Mouse (Mus musculus): ENCODE results near the gene Hes3. TPM values are rescaled to one million over a fixed set of nuclear protein-coding genes. Genes with fewer than 3 reads are reported as not detected.

Gene Hes3
- polyA plus RNA-seq, 2 experiments: 0.03 TPM; not detected in 1

DNA sequence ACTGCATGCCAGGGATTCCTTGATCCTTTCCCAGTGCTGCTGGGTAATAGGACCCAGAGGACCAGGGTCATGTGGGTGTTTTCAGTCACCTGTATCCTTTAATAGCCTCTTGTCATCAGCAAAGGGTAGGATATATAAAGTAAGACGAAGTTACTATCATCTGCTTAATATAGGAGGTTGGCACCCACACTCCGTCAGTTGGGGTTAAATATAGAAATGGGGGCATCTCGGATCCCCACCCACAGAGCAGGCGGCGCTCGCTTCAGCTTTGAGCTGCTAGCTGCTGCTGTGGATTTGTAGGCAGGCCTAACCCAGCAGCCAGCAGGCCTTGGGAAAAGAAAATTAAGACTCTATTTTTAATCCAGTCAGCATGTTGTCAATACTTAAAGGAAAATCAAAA, 45.5 kb downstream of the Hes3 start:
- DNase-seq (ENCODE audit: low spot score): no peak
- TF ChIP-seq POLR2A (IDR thresholded peaks at IDR 0.05; ENCODE audit: borderline replicate concordance, extremely low read depth, insufficient read depth, insufficient read length): no peak
- H3K4me1 ChIP-seq (ENCODE audit: control insufficient read depth, insufficient read depth, low read length): no peaks in the 10 kb centered on the region; the same call in 1 of the 2 replicates
- no peak overlapping the region for H3K9ac ChIP-seq (ENCODE audit: low read depth, low read length, severe bottlenecking)
- no peak overlapping the region for H3K4me3 ChIP-seq (replicated peaks; ENCODE audit: low read length)
- H3K4me2 ChIP-seq (replicated peaks; ENCODE audit: low read depth, low read length, severe bottlenecking): no peak overlapping the region
- no peak overlapping the region for H3K27ac ChIP-seq (replicated peaks; ENCODE audit: low read depth, low read length)
- H3K36me3 ChIP-seq (ENCODE audit: control insufficient read depth, insufficient read depth, low read length): no peaks in the 10 kb centered on the region
- WGBS: 68% methylated on average over 6 of the region's 6 CpGs
- ATAC-seq (ENCODE audit: low FRiP score, low read depth): no peak
- no peaks in the 10 kb centered on the region for H3K27me3 ChIP-seq (ENCODE audit: control insufficient read depth, insufficient read depth, low read length)
- H3K9me3 ChIP-seq (ENCODE audit: control insufficient read depth, low read length): no peaks in the 10 kb centered on the region

DNA sequence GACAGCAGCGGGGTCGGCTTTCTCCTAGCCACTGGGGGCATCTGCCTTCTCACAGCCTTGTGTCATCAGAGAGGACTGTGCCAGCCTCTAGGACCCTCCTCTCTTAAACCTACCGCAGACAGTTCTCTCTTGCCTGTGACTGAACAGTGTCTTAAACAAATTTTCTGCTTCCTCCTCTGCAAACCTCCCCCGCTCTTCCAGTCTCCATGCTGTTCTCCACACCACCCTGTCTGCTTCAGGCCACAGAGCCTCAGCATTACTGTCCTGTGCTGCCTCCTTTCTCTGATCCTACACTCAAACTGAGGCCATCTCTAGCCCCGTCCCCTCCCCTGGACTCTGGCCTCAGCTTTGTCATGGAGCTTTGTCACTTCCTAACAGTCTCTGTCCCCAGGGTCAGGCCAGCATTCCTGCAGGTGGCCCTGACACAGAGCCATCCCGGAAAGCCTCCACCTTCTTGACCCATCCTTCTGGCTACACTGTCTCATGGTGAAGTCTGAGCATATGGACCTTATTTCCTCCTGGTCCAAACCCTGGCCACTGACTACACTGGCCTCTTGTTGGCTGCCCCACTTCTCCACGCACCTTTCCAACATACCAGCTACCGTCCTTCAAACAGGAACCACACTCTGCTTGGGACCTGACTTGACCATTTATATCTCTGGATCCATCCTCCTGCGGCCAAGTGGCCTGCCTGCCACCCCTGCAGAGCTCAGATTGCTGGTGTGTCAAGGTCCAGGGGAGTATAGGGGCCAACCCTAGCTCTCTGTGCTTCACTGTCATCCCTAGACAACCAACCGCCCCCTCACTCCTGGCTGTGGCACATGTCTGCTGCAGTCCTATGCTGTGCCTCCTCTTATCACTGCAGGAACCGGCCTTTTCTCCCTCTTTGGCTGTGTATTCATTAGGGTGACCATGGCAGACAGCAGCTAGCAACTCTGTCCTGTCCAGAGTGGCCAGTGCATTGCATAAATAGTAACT, 46.6 kb downstream of the Hes3 start:
- H3K27me3 ChIP-seq (ENCODE audit: control insufficient read depth, insufficient read depth, low read length): no peaks in the 10 kb centered on the region
- no peak for ATAC-seq (ENCODE audit: low FRiP score, low read depth)
- no peak overlapping the region for H3K27ac ChIP-seq (replicated peaks; ENCODE audit: low read depth, low read length)
- no peak overlapping the region for H3K4me3 ChIP-seq (replicated peaks; ENCODE audit: low read length)
- H3K36me3 ChIP-seq (ENCODE audit: control insufficient read depth, insufficient read depth, low read length): no peaks in the 10 kb centered on the region
- TF ChIP-seq POLR2A (IDR thresholded peaks at IDR 0.05; ENCODE audit: borderline replicate concordance, extremely low read depth, insufficient read depth, insufficient read length): no peak
- 83% methylated on average over 11 of the region's 11 CpGs for WGBS
- no peaks in the 10 kb centered on the region; the same call in 1 of the 2 replicates for H3K4me1 ChIP-seq (ENCODE audit: control insufficient read depth, insufficient read depth, low read length)
- no peaks in the 10 kb centered on the region for H3K9me3 ChIP-seq (ENCODE audit: control insufficient read depth, low read length)
- H3K4me2 ChIP-seq (replicated peaks; ENCODE audit: low read depth, low read length, severe bottlenecking): no peak overlapping the region
- H3K9ac ChIP-seq (ENCODE audit: low read depth, low read length, severe bottlenecking): no peak overlapping the region
- DNase-seq (ENCODE audit: low spot score): no peak

DNA sequence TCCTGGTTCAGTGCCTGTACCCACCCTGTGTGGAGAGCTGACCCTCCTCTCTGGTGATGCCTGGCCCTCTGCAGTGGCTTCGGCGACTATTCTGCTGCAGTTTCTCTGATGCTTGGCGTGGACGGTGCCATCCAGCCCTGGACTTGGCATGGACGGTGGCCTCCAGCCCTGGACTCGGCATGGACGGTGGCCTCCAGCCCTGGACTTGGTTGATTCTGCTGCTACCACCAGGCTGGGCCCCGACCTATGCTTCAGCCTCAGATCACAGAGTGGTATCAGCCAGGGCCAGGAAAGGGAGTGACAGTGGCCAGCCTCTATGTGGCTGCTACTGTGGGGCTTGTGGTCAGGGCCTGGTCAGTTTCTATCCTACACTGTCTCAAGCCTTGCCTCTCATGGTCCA, 47.5 kb downstream of the Hes3 start:
- no peak overlapping the region for H3K4me3 ChIP-seq (replicated peaks; ENCODE audit: low read length)
- DNase-seq (ENCODE audit: low spot score) (no peak), ATAC-seq (ENCODE audit: low FRiP score, low read depth) (no peak)
- H3K9ac ChIP-seq (ENCODE audit: low read depth, low read length, severe bottlenecking): no peak overlapping the region
- no peak for TF ChIP-seq POLR2A (IDR thresholded peaks at IDR 0.05; ENCODE audit: borderline replicate concordance, extremely low read depth, insufficient read depth, insufficient read length)
- H3K36me3 ChIP-seq (ENCODE audit: control insufficient read depth, insufficient read depth, low read length): no peaks in the 10 kb centered on the region
- no peak overlapping the region for H3K27ac ChIP-seq (replicated peaks; ENCODE audit: low read depth, low read length)
- H3K9me3 ChIP-seq (ENCODE audit: control insufficient read depth, low read length): no peaks in the 10 kb centered on the region
- WGBS: 88% methylated on average over 8 of the region's 8 CpGs
- H3K4me2 ChIP-seq (replicated peaks; ENCODE audit: low read depth, low read length, severe bottlenecking): no peak overlapping the region
- H3K27me3 ChIP-seq (ENCODE audit: control insufficient read depth, insufficient read depth, low read length): no peaks in the 10 kb centered on the region
- H3K4me1 ChIP-seq (ENCODE audit: control insufficient read depth, insufficient read depth, low read length): no peaks in the 10 kb centered on the region; the same call in 1 of the 2 replicates

DNA sequence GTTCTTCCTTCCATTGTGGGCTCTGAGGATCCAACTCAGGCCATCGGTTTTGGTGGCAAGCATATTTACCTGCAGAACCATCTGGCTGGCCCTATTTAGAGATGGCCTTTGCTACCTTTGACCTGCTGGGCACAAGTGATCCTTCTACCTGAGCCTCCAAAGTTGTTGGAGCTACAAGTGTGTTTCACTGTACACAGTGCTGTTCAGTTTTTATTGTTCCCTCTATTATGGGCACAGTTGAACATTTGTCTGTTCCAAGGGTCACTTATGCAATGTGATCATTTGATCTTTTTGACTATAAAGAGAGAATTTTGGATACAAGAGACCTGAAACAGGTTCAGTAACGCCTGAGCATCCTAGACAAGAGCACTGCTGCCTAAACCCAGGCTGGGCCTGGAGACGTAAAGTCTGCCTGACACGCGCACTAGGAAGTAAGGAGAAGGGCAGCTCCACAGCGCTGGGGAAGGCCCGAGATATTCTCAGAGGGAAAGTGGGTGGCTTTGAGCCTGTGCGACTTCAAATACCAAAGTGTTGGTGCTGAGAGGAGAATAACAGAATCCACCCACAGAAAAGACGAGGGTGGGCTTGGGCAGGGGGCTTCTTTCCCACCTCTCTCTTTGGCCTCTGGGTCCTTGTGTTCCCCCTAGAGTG, 48.1 kb downstream of the Hes3 start:
- Histone ChIP-seq H3K9me3 (ENCODE audit: control insufficient read depth, low read length) (no peaks in the 10 kb centered on the region), H3K27me3 (ENCODE audit: control insufficient read depth, insufficient read depth, low read length) (no peaks in the 10 kb centered on the region), H3K4me2 (replicated peaks; ENCODE audit: low read depth, low read length, severe bottlenecking) (no peak overlapping the region), H3K36me3 (ENCODE audit: control insufficient read depth, insufficient read depth, low read length) (no peaks in the 10 kb centered on the region), H3K27ac (replicated peaks; ENCODE audit: low read depth, low read length) (no peak overlapping the region), H3K4me1 (ENCODE audit: control insufficient read depth, insufficient read depth, low read length) (no peaks in the 10 kb centered on the region; the same call in 1 of the 2 replicates), H3K9ac (ENCODE audit: low read depth, low read length, severe bottlenecking) (no peak overlapping the region), H3K4me3 (replicated peaks; ENCODE audit: low read length) (no peak overlapping the region)
- TF ChIP-seq POLR2A (IDR thresholded peaks at IDR 0.05; ENCODE audit: borderline replicate concordance, extremely low read depth, insufficient read depth, insufficient read length): no peak
- DNase-seq (ENCODE audit: low spot score): no peak
- ATAC-seq (ENCODE audit: low FRiP score, low read depth): no peak
- 81% methylated on average over 9 of the region's 9 CpGs for WGBS

DNA sequence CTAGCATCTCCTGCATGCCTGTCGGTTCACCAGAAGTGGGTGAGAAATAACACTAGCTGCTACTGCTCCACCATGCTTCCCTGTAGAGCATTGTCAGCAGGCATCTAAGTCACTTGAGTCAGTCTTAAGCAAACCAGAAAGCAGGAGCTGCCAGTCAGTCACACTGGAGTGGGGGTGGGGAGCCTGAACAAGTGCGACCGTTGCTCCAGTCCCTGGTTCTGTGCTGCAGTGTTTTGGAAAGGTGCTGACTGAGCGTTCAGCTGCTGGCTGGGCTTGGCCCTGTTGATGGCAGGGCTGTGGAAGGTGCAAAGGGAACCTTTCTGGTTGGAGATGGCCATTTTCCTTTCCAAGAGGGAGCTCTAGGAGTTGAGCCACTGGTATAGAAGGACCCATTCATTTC, 51.5 kb downstream of the Hes3 start:
- H3K9me3 ChIP-seq (ENCODE audit: control insufficient read depth, low read length): no peaks in the 10 kb centered on the region
- no peaks in the 10 kb centered on the region for H3K27me3 ChIP-seq (ENCODE audit: control insufficient read depth, insufficient read depth, low read length)
- H3K4me2 ChIP-seq (replicated peaks; ENCODE audit: low read depth, low read length, severe bottlenecking): no peak overlapping the region
- no peak overlapping the region for H3K4me3 ChIP-seq (replicated peaks; ENCODE audit: low read length)
- H3K4me1 ChIP-seq (ENCODE audit: control insufficient read depth, insufficient read depth, low read length): no peaks in the 10 kb centered on the region
- H3K36me3 ChIP-seq (ENCODE audit: control insufficient read depth, insufficient read depth, low read length): no peaks in the 10 kb centered on the region
- H3K27ac ChIP-seq (replicated peaks; ENCODE audit: low read depth, low read length): no peak overlapping the region
- no peak for TF ChIP-seq POLR2A (IDR thresholded peaks at IDR 0.05; ENCODE audit: borderline replicate concordance, extremely low read depth, insufficient read depth, insufficient read length)
- no peak for DNase-seq (ENCODE audit: low spot score)
- ATAC-seq (ENCODE audit: low FRiP score, low read depth): no peak
- 70% methylated on average over 4 of the region's 4 CpGs for WGBS
- H3K9ac ChIP-seq (ENCODE audit: low read depth, low read length, severe bottlenecking): no peak overlapping the region

Other genes with a start within 250 kb of the Hes3 start
- gene Plekhg5, start 219.2 kb downstream of the Hes3 start, polyA plus RNA-seq (2012; rRNA removed): 25.0 and 36.2 TPM in 2 replicates
- 14.1 and 16.9 TPM in 2 replicates for gene Plekhg5, start 219.2 kb downstream of the Hes3 start, polyA plus RNA-seq (2014; fragmentation: Nextera tagmentation; extraction: Ambion mirVana)
- 5.6 and 6.0 TPM in 2 replicates for gene Tnfrsf25, start 175.7 kb downstream of the Hes3 start, polyA plus RNA-seq (2012; rRNA removed)
- 1.0 TPM in 2 replicates for gene Tnfrsf25, start 175.7 kb downstream of the Hes3 start, polyA plus RNA-seq (2014; fragmentation: Nextera tagmentation; extraction: Ambion mirVana)
- 1.7 TPM in 2 replicates for gene Espn, start 139.3 kb downstream of the Hes3 start, polyA plus RNA-seq (2012; rRNA removed)
- gene Espn, start 139.3 kb downstream of the Hes3 start, polyA plus RNA-seq (2014; fragmentation: Nextera tagmentation; extraction: Ambion mirVana): 1.4 and 1.7 TPM in 2 replicates
- 0.03 and 0.04 TPM in 2 replicates for gene Hes2, start 132.8 kb downstream of the Hes3 start, polyA plus RNA-seq (2012; rRNA removed)
- gene Hes2, start 132.8 kb downstream of the Hes3 start, polyA plus RNA-seq (2014; fragmentation: Nextera tagmentation; extraction: Ambion mirVana): not detected in 2 replicates
- 47.7 and 50.3 TPM in 2 replicates for gene Acot7, start 113.5 kb downstream of the Hes3 start, polyA plus RNA-seq (2012; rRNA removed)
- gene Acot7, start 113.5 kb downstream of the Hes3 start, polyA plus RNA-seq (2014; fragmentation: Nextera tagmentation; extraction: Ambion mirVana): 47.3 and 48.4 TPM in 2 replicates
- 56.5 and 79.5 TPM in 2 replicates for gene Gpr153, start 17.4 kb downstream of the Hes3 start, polyA plus RNA-seq (2012; rRNA removed)
- 28.6 and 33.0 TPM in 2 replicates for gene Gpr153, start 17.4 kb downstream of the Hes3 start, polyA plus RNA-seq (2014; fragmentation: Nextera tagmentation; extraction: Ambion mirVana)
- 26.6 and 30.7 TPM in 2 replicates for gene Icmt, start 5.6 kb upstream of the Hes3 start, polyA plus RNA-seq (2012; rRNA removed)
- gene Icmt, start 5.6 kb upstream of the Hes3 start, polyA plus RNA-seq (2014; fragmentation: Nextera tagmentation; extraction: Ambion mirVana): 27.6 and 32.7 TPM in 2 replicates
- 0.92 and 1.1 TPM in 2 replicates for gene Rnf207, start 27.3 kb upstream of the Hes3 start, polyA plus RNA-seq (2012; rRNA removed)
- gene Rnf207, start 27.3 kb upstream of the Hes3 start, polyA plus RNA-seq (2014; fragmentation: Nextera tagmentation; extraction: Ambion mirVana): 0.39 and 0.50 TPM in 2 replicates
- gene Rpl22, start 34.1 kb upstream of the Hes3 start, polyA plus RNA-seq (2012; rRNA removed): 296 and 760 TPM in 2 replicates
- 422 and 460 TPM in 2 replicates for gene Rpl22, start 34.1 kb upstream of the Hes3 start, polyA plus RNA-seq (2014; fragmentation: Nextera tagmentation; extraction: Ambion mirVana)
- 0.72 and 0.83 TPM in 2 replicates for gene Chd5, start 47.0 kb upstream of the Hes3 start, polyA plus RNA-seq (2012; rRNA removed)
- gene Chd5, start 47.0 kb upstream of the Hes3 start, polyA plus RNA-seq (2014; fragmentation: Nextera tagmentation; extraction: Ambion mirVana): 0.07 and 0.54 TPM in 2 replicates
- 4.6 and 6.9 TPM in 2 replicates for gene Nphp4, start 185.0 kb upstream of the Hes3 start, polyA plus RNA-seq (2012; rRNA removed)
- 2.2 and 3.1 TPM in 2 replicates for gene Nphp4, start 185.0 kb upstream of the Hes3 start, polyA plus RNA-seq (2014; fragmentation: Nextera tagmentation; extraction: Ambion mirVana)
- gene Kcnab2, start 186.2 kb upstream of the Hes3 start, polyA plus RNA-seq (2012; rRNA removed): 4.6 and 5.8 TPM in 2 replicates
- 7.1 and 7.2 TPM in 2 replicates for gene Kcnab2, start 186.2 kb upstream of the Hes3 start, polyA plus RNA-seq (2014; fragmentation: Nextera tagmentation; extraction: Ambion mirVana)

All from limb, embryonic 14.5 days (tissue).